Mouse (Mus musculus): ENCODE results near the gene Serpina3c. TPM values are rescaled to one million over a fixed set of nuclear protein-coding genes. Genes with fewer than 3 reads are reported as not detected.

Gene Serpina3c
- not detected in 2 replicates for total RNA-seq (2014; fragmentation: Nextera tagmentation)
- total RNA-seq (2017), result 0.05 and 0.06 TPM in 2 replicates
- not detected in 2 replicates for polyA plus RNA-seq (2012)

DNA sequence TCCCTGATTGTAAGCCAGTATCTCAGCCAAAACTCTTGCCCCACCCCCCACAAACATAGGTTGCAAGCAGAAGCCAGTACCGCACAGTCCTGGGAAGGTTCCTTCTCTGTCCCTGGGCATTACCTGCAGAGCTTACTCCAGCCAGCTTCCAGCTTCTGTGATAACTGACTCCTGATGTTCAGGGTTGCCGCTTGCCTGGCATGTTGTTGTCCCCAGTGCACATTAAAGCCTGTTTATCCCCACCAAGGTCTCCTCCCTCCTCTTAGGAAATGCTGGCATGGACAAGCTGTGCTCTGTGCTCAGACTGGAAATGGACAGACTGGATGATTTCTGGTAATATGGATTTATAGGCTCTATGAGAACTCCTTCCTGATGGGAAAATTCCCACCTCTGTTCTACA is at the start of gene Serpina3c:
Gene Serpina3c, minus strand, starts transcription at position 215 of the 400 bp plus-strand sequence.
- H3K27me3 ChIP-seq (ENCODE audit: insufficient read depth, low read length), result no peaks in the 10 kb centered on the region
- DNase-seq (ENCODE audit: low spot score) (no peak), ATAC-seq (ENCODE audit: extremely low read depth, insufficient number of reproducible peaks, low FRiP score, poor library complexity, severe bottlenecking) (no peak)
- peaks cover 64% of the 10 kb centered on the region for H3K9me3 ChIP-seq (replicated peaks)
- TF ChIP-seq GATA1 (IDR thresholded peaks at IDR 0.05; ENCODE audit: borderline replicate concordance, low read length), result no peak
- no peak for TF ChIP-seq GATA2 (IDR thresholded peaks at IDR 0.05; ENCODE audit: borderline replicate concordance, low read depth, low read length)
- no peak for TF ChIP-seq POLR2AphosphoS5 (IDR thresholded peaks at IDR 0.05; ENCODE audit: insufficient replicate concordance, low read depth, low read length)
- TF ChIP-seq TAL1 (conservative IDR thresholded peaks at IDR 0.05; ENCODE audit: low read depth, low read length), result no peak
- no peak for TF ChIP-seq CTCF (IDR thresholded peaks at IDR 0.05; ENCODE audit: low read depth, low read length)
- no peaks in the 10 kb centered on the region for H3K36me3 ChIP-seq (replicated peaks)
- no peaks in the 10 kb centered on the region for H3K4me1 ChIP-seq (ENCODE audit: insufficient read depth, low read depth, low read length)
- H3K4me3 ChIP-seq (ENCODE audit: low read depth, low read length), result no peak within 1 kb of the TSS

- ATAC-seq (ENCODE audit: extremely low read depth, insufficient number of reproducible peaks, low FRiP score, poor library complexity, severe bottlenecking) (no peak), DNase-seq (ENCODE audit: low spot score) (no peak)
- Histone ChIP-seq H3K27me3 (ENCODE audit: insufficient read depth, low read length) (no peaks in the 10 kb centered on the region), H3K4me1 (ENCODE audit: insufficient read depth, low read depth, low read length) (no peaks in the 10 kb centered on the region), H3K36me3 (replicated peaks) (no peaks in the 10 kb centered on the region), H3K9me3 (replicated peaks) (peaks cover 65% of the 10 kb centered on the region), H3K4me3 (ENCODE audit: low read depth, low read length) (no peak overlapping the region)
- no peak for TF ChIP-seq TAL1 (conservative IDR thresholded peaks at IDR 0.05; ENCODE audit: low read depth, low read length)
- no peak for TF ChIP-seq GATA1 (IDR thresholded peaks at IDR 0.05; ENCODE audit: borderline replicate concordance, low read length)
- no peak for TF ChIP-seq POLR2AphosphoS5 (IDR thresholded peaks at IDR 0.05; ENCODE audit: insufficient replicate concordance, low read depth, low read length)
- no peak for TF ChIP-seq CTCF (IDR thresholded peaks at IDR 0.05; ENCODE audit: low read depth, low read length)
- no peak for TF ChIP-seq GATA2 (IDR thresholded peaks at IDR 0.05; ENCODE audit: borderline replicate concordance, low read depth, low read length)
Measured at GRCm38 (mm10) chr12:104190852-104191251, 37.2 kb upstream of the Serpina3c start.

- no peaks in the 10 kb centered on the region for H3K27me3 ChIP-seq (ENCODE audit: insufficient read depth, low read length)
- ATAC-seq (ENCODE audit: extremely low read depth, insufficient number of reproducible peaks, low FRiP score, poor library complexity, severe bottlenecking) (no peak), DNase-seq (ENCODE audit: low spot score) (no peak)
- peaks cover 68% of the 10 kb centered on the region for H3K9me3 ChIP-seq (replicated peaks)
- H3K4me3 ChIP-seq (ENCODE audit: low read depth, low read length), result no peak overlapping the region
- H3K36me3 ChIP-seq (replicated peaks), result no peaks in the 10 kb centered on the region
- no peak for TF ChIP-seq GATA1 (IDR thresholded peaks at IDR 0.05; ENCODE audit: borderline replicate concordance, low read length)
- TF ChIP-seq CTCF (IDR thresholded peaks at IDR 0.05; ENCODE audit: low read depth, low read length), result no peak
- no peak for TF ChIP-seq GATA2 (IDR thresholded peaks at IDR 0.05; ENCODE audit: borderline replicate concordance, low read depth, low read length)
- no peak for TF ChIP-seq POLR2AphosphoS5 (IDR thresholded peaks at IDR 0.05; ENCODE audit: insufficient replicate concordance, low read depth, low read length)
- TF ChIP-seq TAL1 (conservative IDR thresholded peaks at IDR 0.05; ENCODE audit: low read depth, low read length), result no peak
- H3K4me1 ChIP-seq (ENCODE audit: insufficient read depth, low read depth, low read length), result no peaks in the 10 kb centered on the region
Measured at GRCm38 (mm10) chr12:104189246-104189645, 35.6 kb upstream of the Serpina3c start.

DNA sequence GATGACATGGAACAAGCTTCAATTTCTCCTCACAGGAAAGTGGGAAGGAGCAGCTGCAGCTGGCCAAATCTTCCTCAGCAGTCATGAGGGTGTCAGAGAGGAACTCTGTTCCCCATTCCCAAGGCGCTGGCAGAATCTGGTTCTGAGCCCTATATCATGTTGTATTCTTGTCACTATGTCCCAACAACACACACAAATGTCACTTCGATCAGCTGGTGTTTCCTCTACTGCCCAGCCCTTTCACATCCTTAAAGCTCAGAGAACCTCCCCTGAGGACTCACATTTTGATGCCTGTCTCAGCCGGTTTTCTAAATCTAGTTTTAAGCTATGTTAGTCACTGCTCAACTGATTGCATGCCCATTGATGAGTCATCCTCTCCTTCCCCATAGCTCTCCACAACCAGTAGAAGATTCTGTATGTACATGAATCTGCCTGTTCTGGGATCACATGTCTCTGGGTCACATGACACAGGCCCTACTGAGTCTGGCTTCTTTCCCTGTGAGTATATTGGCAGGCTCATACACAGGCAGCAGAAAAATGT is 32.4 kb upstream of the Serpina3c start:
- Histone ChIP-seq H3K9me3 (replicated peaks) (peaks cover 60% of the 10 kb centered on the region), H3K36me3 (replicated peaks) (no peaks in the 10 kb centered on the region), H3K4me3 (ENCODE audit: low read depth, low read length) (no peak overlapping the region), H3K4me1 (ENCODE audit: insufficient read depth, low read depth, low read length) (no peaks in the 10 kb centered on the region), H3K27me3 (ENCODE audit: insufficient read depth, low read length) (no peaks in the 10 kb centered on the region)
- ATAC-seq (ENCODE audit: extremely low read depth, insufficient number of reproducible peaks, low FRiP score, poor library complexity, severe bottlenecking), result no peak
- no peak for DNase-seq (ENCODE audit: low spot score)
- TF ChIP-seq POLR2AphosphoS5 (IDR thresholded peaks at IDR 0.05; ENCODE audit: insufficient replicate concordance, low read depth, low read length), result no peak
- TF ChIP-seq TAL1 (conservative IDR thresholded peaks at IDR 0.05; ENCODE audit: low read depth, low read length), result no peak

DNA sequence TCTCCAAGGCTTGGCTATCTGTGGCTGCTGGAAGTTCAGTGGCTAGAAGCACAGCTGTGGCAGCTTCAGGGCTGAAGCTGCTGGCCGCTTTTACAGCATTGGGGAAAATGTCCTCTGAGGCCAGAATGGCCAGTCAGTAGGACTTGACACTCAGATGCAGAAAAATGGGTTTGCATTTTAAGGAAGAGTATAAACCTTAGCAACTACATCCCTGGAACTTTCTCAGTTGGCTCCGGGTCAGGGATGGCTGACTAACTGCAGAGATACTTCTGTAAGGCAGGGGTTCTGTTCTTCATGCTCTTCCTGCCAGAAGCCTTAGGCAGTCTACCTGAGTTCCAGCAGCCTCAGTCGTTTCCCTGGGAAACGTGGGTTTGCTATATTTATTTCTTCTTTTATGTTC is 31.4 kb upstream of the Serpina3c start:
- no peak for DNase-seq (ENCODE audit: low spot score)
- no peak for ATAC-seq (ENCODE audit: extremely low read depth, insufficient number of reproducible peaks, low FRiP score, poor library complexity, severe bottlenecking)
- Histone ChIP-seq H3K36me3 (replicated peaks) (no peaks in the 10 kb centered on the region), H3K4me3 (ENCODE audit: low read depth, low read length) (no peak overlapping the region), H3K27me3 (ENCODE audit: insufficient read depth, low read length) (no peaks in the 10 kb centered on the region), H3K9me3 (replicated peaks) (peaks cover 61% of the 10 kb centered on the region), H3K4me1 (ENCODE audit: insufficient read depth, low read depth, low read length) (no peaks in the 10 kb centered on the region)
- TF ChIP-seq POLR2AphosphoS5 (IDR thresholded peaks at IDR 0.05; ENCODE audit: insufficient replicate concordance, low read depth, low read length) (no peak), CTCF (IDR thresholded peaks at IDR 0.05; ENCODE audit: low read depth, low read length) (no peak), TAL1 (conservative IDR thresholded peaks at IDR 0.05; ENCODE audit: low read depth, low read length) (no peak), GATA2 (IDR thresholded peaks at IDR 0.05; ENCODE audit: borderline replicate concordance, low read depth, low read length) (no peak), GATA1 (IDR thresholded peaks at IDR 0.05; ENCODE audit: borderline replicate concordance, low read length) (no peak)

DNA sequence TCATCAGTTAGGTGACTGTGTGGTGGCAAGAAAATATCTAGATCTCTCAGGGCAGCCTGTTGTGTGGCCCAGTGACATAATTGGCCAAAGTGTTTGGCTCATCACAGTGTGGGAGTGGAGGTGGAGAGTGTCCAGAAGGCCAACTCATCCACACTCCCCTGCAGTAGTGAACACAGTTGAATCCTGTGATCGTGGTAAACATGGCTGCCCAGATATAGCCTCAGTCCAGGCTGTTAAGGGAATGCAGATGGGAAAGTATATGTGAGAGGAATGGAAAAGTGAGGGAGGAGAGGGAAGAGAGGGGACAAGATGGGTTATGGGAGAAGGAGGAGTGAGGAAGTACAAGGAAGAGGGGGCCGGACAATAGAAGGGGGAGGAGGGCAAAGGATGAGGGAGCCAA is 25.3 kb upstream of the Serpina3c start:
- Histone ChIP-seq H3K4me3 (ENCODE audit: low read depth, low read length) (no peak overlapping the region), H3K36me3 (replicated peaks) (no peaks in the 10 kb centered on the region), H3K27me3 (ENCODE audit: insufficient read depth, low read length) (no peaks in the 10 kb centered on the region), H3K9me3 (replicated peaks) (peaks cover 46% of the 10 kb centered on the region), H3K4me1 (ENCODE audit: insufficient read depth, low read depth, low read length) (no peaks in the 10 kb centered on the region)
- TF ChIP-seq POLR2AphosphoS5 (IDR thresholded peaks at IDR 0.05; ENCODE audit: insufficient replicate concordance, low read depth, low read length) (no peak), GATA2 (IDR thresholded peaks at IDR 0.05; ENCODE audit: borderline replicate concordance, low read depth, low read length) (no peak), TAL1 (conservative IDR thresholded peaks at IDR 0.05; ENCODE audit: low read depth, low read length) (no peak), CTCF (IDR thresholded peaks at IDR 0.05; ENCODE audit: low read depth, low read length) (no peak), GATA1 (IDR thresholded peaks at IDR 0.05; ENCODE audit: borderline replicate concordance, low read length) (no peak)
- ATAC-seq (ENCODE audit: extremely low read depth, insufficient number of reproducible peaks, low FRiP score, poor library complexity, severe bottlenecking), result no peak
- DNase-seq (ENCODE audit: low spot score), result no peak
